Mouse (Mus musculus) E14TG2a.4 (cell line): Measurements from ENCODE around the gene Tnfrsf13c.

ENCODE experiments used
- CTCF ChIP-seq: conservative IDR thresholded peaks from 2 replicates; pipeline ENCODE4 v1.5.1; 2014; ENCODE audit warnings: low read length
- NANOG ChIP-seq: IDR thresholded peaks from 2 replicates; pipeline ENCODE4 v1.6.1; 2014; ENCODE audit warnings: borderline replicate concordance, low read length, mixed read lengths
- POU5F1 ChIP-seq: IDR thresholded peaks from 2 replicates; pipeline ENCODE4 v1.6.1; 2014; ENCODE audit warnings: low read length, borderline replicate concordance

GRCm38 (mm10) chr15:82244115-82244804 is 20.1 kb upstream of the Tnfrsf13c start, which contains the start of gene Cenpm:
- TF ChIP-seq CTCF, result no peak
- no peak for TF ChIP-seq POU5F1
- TF ChIP-seq NANOG, result no peak
